Mouse (Mus musculus): ENCODE data around the gene Rhbdl1. TPM values are rescaled to one million over a fixed set of nuclear protein-coding genes. Genes with fewer than 3 reads are reported as not detected.

The Rhbdl1 gene
- total RNA-seq, 2 experiments from 2014 or later, result 59.0 to 59.7 TPM

DNA sequence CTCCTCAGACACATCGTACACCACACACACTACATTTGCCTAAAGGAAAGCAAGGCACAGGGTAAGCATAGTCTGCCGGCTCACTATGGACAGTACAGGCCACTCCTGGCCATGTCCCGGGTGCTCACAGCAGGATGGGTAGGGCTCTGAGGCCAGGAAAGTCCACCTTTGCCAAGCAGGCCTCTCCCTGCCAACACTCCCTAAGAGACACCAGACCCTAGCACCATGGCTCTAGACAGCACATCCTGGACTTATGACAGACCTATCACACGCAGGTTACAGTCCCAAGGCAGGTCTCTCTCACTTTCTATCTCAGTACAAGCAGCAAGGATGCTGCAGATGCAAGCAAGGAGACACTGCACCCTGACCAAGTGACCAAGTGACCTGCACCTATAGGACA lies 6.0 kb upstream of the Rhbdl1 start:
- intact Hi-C loops (cut with DNase I), result no loop called here
- no peak for DNase-seq (ENCODE audit: low spot score in 2 of 2)

DNA sequence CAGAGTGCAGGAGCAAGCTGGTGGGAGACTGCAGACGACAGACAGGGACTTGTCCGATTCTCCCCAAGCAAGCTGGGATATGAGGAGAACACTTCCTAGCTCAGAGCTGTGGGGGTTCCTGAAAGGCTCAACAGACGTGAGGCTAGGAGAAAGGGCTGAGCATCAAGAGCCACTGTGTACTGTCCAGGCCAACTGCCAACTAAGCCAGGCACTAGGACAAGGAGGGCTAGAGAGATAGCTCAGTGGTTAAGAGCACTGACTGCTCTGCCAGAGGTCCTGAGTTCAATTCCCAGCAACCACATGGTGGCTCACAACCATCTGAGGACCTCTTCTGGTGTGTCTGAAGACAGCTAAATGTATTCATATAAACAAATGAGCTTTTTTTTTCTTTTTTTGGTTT lies 5.4 kb upstream of the Rhbdl1 start:
- no peak for DNase-seq (ENCODE audit: low spot score in 2 of 2)
- intact Hi-C loops (cut with DNase I), result no loop called here

DNA sequence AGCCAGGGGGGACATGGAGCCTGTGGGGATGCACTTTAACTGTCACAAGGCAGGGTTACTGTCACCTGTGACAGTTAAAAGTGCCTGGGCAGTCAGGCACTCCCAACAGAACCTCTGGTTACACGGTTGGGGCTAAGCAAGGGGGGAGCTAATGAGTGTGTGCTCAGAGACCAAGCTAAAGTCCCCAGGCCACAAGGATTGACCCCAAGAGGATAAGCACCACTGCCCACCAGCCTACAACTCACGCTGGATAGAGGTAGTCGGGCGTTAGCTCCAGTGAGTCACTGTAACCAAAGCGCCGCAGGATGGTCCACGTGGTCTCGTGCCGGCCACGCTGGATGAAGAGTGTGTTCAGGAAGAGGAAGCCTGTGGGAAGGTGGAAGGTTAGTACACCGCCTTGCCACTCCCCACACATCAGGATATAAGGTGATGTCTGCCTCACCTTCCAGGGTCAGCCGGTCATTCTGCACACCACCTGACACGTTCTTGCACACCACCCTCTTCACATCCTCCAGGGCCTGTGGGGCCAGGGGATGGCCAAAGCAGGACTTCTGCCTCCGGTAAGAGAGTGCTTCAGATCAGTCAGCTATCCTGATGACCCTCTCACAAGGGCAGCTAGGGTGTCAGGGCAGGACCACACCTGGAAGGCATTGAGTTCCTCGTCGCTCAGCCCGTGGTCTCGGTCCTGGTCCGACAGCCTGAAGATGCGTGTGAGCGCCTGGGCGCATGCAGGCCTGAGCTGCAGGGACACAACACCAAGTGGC lies 4.2 kb upstream of the Rhbdl1 start, which contains the start of gene Gm20683:
Gm20683 (minus strand) TSS at position 647 of the 764 bp plus-strand sequence.
- no peak for DNase-seq (ENCODE audit: low spot score in 2 of 2)
- intact Hi-C loops (cut with DNase I), result no loop called here

DNA sequence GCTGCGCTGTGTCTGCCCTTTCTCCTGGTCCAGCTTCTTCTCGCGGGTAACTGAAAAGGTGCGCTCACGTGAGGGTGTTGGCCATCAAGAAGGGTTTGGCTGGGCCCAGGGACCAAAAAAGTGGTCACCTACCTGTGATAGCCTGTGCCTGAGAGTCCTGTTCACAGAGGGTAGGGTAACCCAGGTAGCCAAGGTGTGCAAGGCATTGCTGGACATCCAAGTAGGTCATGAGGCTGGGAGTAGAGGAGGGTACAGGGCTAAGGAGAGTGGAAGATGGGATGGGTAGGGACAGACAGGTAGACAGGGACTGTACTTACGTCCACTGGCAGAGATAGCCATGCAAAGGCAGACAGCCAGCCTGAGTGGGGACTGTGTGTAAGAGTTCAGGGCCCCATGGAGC lies 3.4 kb upstream of the Rhbdl1 start:
- intact Hi-C loops (cut with DNase I), result no loop called here
- DNase-seq (ENCODE audit: low spot score in 2 of 2), result no peak

DNA sequence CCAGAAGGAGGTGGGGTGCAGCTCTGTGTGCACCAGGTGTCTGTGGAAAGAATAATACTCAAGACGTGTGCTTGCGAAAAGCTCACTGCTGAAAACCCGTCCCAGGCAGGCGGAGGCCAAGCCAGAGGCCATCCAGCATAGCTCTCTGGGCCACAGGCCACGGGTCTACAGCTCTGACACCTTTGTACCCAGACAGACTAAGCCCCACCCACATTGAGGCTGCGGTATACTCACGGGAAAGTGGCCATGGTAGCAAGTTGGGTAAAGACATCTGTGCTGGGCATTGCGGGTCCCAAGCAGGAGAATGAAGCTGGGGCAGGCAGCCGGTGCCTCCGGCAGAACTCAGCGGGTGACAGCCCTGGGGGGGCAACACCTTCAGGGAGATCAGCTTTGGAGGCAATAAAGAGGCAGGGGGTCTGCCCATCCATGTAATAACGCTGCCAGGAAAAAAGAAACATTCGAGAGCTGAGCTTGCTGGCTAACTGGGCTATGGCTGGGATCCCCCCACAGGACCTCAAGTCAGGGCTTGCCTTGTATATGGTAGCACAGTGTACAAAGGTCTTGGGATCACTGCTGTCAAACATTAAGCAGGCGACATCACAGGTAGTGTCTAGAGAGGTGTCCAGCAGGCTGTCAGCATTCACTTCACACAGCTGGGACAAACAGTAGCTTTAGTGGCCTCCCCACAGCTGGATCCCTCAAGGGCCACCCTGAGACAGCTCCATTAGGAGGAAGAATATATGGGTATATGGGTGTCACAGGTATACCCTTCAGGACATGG lies 2.5 kb upstream of the Rhbdl1 start:
- no peak for DNase-seq (ENCODE audit: low spot score in 2 of 2)
- intact Hi-C loops (cut with DNase I), result no loop called here

DNA sequence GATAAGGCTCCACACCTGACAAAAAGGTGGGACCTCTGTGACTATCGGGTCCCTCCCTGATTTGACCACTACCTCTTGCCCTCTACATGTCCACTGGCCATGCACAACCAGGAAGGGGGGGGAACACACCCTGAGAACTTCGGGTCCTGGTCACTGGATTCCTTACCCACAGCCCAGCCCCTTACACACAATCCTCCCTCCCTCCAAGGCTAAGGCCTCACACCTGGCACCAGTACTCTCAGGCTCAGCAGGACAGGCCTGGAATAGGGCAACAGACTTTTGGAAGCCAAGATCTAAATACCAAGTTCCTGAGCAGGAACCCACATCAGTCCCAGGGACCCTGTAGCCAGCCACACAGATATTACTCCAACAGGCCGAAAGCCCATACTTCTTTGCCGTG lies 1.8 kb upstream of the Rhbdl1 start:
- intact Hi-C loops (cut with DNase I), result no loop called here
- DNase-seq (ENCODE audit: low spot score in 2 of 2), result no peak

DNA sequence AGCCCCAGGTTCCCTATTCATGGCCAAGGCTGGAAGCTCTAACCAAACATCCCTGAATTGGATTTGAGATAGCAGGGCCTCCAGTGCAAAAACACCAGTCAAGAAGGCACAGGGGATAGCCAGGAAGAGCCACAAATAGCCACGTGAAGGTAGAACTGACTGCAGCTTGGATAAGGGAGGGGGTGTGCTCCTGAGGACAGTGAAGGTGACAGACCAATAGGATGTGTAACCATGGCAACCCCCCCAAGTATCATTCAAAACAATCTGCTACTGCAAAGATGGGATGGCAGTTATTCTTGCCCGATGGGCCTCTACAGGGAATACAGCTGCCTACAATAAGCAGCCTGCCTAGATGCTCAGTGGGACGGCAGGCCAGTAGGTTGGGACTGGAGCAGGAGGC lies 438 bp upstream of the Rhbdl1 start:
- intact Hi-C loops (cut with DNase I), result no loop called here
- DNase-seq (ENCODE audit: low spot score in 2 of 2), result peak; percentile 26 to 52

DNA sequence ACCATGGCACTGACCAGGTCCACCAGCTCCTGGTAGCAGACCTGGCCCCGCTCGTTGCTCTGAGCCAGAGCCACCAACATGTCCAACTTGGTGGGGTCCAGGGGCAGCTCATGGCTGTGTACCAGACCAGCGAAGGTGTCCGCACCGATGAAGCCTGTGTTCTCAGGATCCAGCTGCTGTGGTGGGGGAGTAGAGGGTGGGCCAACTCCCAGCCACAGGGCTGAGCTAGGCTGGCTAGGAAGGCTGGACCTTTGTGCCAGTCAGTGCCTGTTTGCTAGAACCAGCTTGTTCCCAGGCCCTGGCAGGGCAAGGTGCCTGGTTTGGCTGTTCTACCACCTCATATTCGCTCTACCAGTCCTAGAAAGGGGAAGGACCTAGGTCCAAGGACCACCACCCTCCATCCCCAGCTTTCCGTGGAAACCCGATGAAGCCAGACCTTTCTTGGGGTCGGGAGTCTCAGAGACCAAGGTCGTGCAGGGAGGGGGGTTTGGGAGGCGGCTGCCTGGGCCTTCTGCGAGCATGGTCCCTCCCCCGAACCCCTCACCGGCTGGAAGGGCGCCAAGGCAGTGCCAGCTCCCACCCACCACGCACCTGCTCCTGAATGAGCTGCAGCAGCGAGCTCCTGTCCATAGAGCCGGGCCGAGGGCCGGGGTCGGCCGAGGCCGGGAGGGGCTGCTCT lies 559 bp downstream of the Rhbdl1 start:
- intact Hi-C loops (cut with DNase I), result no loop called here
- no peak for DNase-seq (ENCODE audit: low spot score in 2 of 2)

DNA sequence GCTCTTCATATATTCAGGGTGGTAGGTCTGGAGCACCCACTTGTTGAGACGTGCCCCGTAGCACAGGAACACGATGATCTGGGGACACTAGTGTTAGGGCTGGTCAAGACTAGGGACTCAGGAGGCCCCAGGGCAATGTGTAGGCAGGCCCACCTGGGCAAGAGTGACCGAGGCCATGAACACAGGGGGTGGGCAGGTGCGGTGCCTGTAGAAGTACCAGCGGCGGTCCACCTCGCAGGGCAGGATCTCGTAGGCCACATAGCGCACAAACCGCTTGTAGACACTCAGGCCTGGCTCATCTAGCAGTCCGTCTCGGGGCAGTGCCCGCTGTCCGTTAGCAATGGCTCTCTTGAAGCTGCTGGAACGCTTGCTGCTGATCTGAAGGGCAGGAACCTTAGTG lies 1.3 kb downstream of the Rhbdl1 start:
- DNase-seq (ENCODE audit: low spot score in 2 of 2), result no peak
- intact Hi-C loops (cut with DNase I), result no loop called here

DNA sequence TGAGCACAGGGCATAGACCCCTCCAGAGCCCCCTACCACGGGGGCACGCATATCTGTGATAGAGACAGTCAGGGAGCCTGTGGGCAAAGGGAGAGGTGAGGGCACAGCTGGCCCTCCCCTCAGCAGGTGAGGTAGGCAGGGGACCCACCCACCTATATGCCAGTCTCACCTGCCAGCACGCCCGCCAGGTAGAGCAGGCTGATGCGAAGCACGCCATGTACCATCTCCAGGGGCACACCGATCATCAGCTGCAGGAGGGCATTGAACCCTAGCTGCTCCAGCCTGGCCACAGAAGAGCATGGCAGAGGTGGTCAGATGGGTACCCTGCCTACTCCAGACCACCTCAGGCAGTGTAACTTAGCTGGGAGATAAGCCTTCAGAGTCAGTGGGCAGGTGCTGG lies 1.8 kb downstream of the Rhbdl1 start:
- no peak for DNase-seq (ENCODE audit: low spot score in 2 of 2)
- intact Hi-C loops (cut with DNase I), result no loop called here

DNA sequence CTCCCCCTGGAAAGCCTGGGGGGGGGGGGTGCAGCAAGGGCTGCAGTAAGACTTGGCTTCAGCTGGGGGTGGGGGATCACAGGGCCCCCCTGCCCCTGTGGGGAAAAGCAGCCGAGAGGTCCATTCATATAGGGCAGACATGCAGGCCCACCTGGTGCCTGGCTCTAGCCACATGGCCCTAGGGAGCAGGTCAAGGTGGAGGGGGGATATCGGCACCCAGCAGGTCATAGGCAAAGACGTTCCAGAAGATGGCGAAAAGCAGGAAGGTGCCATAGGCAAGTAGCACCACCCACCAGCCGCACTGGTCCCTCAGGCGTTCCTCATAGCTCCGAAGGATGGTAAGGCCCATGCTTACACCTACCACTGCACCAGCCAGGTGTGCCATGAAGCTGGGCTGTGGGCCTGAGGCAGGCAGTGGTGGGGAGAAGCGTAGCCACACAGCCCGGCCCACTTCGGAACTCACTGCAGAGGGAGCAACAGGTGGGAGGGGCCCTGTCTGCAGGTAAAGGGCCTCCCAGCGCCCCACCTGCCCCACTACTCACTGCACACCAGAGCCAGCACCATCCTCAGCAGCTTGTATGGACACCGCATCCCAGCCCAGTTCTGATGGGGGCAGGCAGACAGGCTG lies 2.4 kb downstream of the Rhbdl1 start:
- intact Hi-C loops (cut with DNase I), result no loop called here
- no peak for DNase-seq (ENCODE audit: low spot score in 2 of 2)

DNA sequence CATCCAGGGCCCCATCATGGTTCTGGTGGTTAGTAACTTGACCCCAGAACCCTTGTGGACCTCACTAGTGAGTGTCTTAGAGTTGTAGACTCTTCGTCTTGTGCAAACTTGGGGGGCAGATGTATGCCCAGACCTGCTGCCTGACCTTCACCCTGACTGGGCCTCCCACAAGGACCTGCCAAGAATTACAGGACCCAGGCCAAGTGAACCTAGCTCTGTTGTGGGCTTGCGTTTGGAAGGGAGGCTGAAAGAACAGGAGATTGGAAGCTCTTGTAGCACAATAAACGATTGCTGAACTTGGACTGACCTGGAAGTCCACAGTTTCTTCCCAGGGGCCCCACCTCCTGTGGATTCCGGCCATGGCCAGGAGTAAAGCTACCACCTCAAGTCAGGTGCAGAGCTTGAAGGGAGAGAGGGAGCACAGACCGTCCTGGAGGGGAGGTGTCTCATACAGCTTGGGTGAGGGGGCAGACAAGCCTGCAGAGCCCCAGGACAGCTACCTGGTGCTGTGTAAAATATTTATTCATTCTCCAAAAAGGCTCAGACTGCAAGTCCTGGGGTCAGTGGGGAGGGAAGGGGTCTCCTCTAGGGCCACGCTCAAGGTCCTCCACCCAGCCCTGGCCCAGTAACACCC lies 3.0 kb downstream of the Rhbdl1 start:
- intact Hi-C loops (cut with DNase I), result no loop called here

DNA sequence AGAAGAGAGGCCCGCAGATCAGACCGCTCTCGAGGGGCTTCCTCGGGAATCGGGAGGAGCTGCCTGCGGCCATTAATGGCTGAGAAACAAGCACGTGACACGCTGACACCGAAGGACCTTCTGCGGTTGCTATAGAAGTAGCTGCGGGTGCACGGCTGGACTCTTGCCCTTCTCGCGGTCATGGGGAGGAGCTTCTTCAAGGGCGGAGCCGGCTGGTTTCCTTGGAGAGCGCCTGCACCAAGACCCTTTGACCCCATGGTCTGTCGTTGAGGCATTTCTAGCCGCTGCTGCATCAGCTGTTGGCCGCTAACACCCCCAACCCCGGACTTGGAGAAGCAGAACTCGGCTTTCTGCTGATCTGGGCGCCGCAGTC lies 3.8 kb downstream of the Rhbdl1 start, which contains the start of gene Stub1:
Stub1 (minus strand) TSS at position 114 of the 373 bp plus-strand sequence.
- intact Hi-C loops (cut with DNase I), result no loop called here
- DNase-seq (ENCODE audit: low spot score in 2 of 2), result peak; percentile 85 to 90

More for the DNA sequence above, 3.0 kb downstream of the Rhbdl1 start:
- DNase-seq (ENCODE audit: low spot score in 2 of 2), result no peak

DNA sequence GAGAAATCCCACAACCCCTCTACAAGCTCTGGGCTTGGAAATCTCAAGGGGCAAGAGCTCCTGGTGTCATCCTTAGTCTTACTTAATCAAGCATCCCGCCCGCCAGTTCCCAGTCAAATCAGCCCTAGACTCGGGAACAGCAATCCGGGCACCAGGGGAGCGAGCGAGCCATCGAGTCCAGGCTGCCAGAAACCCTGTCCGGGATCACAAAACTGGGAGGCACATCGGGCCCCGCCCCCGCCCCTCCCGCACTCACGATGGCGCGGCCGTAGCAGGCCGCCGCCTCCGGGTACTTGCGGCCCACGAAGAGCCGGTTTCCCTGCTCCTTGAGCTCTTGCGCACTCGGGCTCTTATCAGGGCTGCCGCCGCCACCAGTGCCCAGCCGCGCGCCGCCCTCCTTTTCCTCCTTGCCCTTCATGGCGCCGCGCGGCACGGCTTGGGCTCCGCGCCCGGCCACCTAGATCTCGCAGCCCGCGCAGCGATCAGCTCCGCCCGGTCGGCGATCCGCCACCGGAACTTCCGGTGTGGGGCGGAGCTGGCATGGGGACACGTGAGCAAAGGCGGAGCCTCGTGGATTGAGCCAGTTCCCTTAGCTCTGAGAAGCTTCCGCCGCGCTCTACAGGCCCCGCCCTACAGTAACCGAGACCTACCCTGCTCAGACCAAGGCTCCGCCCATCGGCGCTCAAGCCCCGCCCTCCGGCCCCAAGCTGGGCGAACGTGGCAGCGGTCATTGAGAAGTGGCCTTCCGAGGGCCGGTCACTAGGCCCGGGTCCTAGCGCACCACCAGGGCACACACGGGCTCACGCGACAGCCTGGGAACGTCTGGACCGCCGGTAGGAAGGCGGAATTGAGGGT lies 4.4 kb downstream of the Rhbdl1 start:
- DNase-seq (ENCODE audit: low spot score in 2 of 2), result peak; percentile 98 to 99
- intact Hi-C loops (cut with DNase I), result no loop called here

DNA sequence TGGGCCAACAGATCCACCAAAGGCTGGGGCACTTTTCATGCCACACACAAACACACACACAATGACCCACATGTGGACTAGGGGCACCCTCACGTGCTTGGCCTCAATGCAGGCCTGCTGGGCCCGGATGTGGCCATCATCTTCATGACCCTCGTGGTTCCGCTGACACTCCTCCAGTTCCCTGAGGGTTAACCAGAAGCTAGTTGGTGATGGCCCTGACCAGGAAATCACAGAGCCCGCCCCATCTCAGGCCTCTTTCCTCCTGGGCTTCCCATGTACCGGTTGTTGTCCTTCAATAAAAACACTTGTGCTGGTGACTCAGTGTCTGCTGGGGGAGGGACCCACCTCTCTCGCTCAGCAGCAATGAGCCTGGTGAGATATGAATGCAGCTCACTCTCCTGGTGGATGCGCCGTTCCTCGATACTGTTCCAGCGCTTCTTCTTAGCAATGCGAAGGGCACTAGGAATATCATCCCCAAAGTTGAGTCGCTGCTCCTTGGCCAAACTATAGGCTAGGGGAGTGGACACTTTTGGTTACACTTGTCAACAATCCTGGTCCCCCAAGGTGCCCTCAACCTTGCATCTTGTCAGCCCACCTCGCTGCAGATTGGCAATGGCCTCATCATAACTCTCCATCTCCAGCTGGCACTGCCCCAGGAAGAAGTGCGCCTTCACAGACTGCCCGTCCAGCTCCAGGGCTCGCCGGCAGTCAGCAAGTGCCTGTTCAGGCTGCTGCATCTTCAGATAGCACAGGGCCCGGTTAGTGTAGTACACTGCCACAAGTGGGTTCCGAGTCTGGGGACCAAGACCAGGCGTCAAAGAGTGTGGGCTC lies 5.4 kb downstream of the Rhbdl1 start:
- intact Hi-C loops (cut with DNase I), result no loop called here
- no peak for DNase-seq (ENCODE audit: low spot score in 2 of 2)

DNA sequence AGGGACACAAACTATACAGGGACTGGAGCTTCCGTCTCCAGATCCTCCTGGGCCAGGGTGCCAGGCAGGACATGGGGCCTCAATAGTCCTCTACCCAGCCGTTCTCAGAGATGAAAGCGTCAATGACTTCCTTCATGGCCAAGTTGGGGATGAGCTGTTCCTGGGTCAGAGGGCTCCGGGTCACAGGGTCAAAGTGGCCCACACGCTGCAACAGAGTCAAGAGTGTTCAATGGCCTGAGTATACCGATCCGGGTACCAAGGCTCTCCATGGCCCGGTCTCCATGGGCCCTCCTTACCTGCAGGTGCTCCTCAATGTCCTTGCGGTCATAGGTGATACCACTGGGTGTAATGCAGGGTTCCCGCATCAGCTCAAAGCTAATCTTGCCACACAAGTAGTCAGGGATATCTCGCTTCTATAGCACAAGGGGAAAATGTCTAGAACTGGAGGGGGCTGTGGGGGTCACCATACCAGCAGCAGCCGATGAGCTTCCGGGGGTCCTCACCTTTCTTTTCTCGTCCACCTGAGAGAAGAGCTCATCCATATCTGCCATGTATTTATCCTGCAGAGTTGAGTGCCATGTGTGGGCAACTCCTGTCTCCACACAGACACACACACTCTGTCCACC lies 6.2 kb downstream of the Rhbdl1 start:
- DNase-seq (ENCODE audit: low spot score in 2 of 2), result no peak
- intact Hi-C loops (cut with DNase I), result no loop called here

DNA sequence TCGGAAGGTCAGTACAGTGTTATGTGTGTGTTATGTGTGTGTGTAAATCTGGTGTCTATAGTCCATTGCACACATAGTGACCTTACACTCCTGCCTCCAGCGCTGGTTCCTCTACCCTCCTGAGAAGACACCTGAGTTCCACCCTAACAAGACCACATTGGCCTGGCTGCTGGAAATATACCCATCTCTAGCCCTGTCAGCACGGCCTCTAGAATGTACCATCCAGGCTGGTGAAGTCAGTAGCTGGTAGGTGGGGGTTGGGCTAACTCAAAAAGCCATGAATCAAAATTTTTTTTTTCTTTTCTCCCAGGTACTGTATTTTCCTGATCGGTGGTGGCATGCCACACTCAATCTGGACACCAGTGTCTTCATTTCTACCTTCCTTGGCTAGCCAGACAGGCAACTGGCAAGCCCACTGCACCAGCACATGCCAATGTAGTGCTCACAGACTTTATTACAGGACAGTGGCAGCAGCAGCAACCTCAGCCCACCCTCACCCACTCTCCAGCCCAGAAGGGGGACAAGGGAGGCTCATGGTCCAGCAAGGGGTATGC lies 6.8 kb downstream of the Rhbdl1 start:
- no peak for DNase-seq (ENCODE audit: low spot score in 2 of 2)
- intact Hi-C loops (cut with DNase I), result no loop called here
